Mouse (Mus musculus) embryonic facial prominence, embryonic 14.5 days (tissue): ENCODE results near the gene Arhgap10. TPM values are rescaled to one million over a fixed set of nuclear protein-coding genes. Genes with fewer than 3 reads are reported as not detected.

Experiments used
- ATAC-seq: fragments of 200-750 bp; cut with Nextera tagmentation; 2 replicates; pipeline ENCODE4 v1.8.0; 2017; ENCODE audit warnings: low read depth, moderate number of reproducible peaks, moderate TSS enrichment
- DNase-seq: peaks from one replicate; pipeline ENCODE4 v3.0.0-alpha.2; 2015; ENCODE audit warnings: low spot score
- H3K27ac ChIP-seq: fragments of 300-500 bp; sonication (generic); replicated peaks from 2 replicates; pipeline ENCODE4 v1.5.1; 2014; ENCODE audit warnings: low read depth, mild to moderate bottlenecking, low read length, moderate library complexity
- H3K27me3 ChIP-seq: fragments of 300-500 bp; sonication (generic); replicated peaks from 2 replicates; pipeline ENCODE4 v1.6.1; 2014; ENCODE audit warnings: low read length; ENCODE audit not compliant: control insufficient read depth, insufficient read depth
- H3K36me3 ChIP-seq: fragments of 300-500 bp; sonication (generic); 2 replicates; pipeline ENCODE4 v1.6.1; 2014; ENCODE audit warnings: low read length, mixed read lengths; ENCODE audit not compliant: control insufficient read depth, insufficient read depth
- H3K4me1 ChIP-seq: fragments of 300-500 bp; sonication (generic); 2 replicates; pipeline ENCODE4 v1.6.1; 2014; ENCODE audit warnings: antibody characterized with exemption, low read length; ENCODE audit not compliant: control insufficient read depth, insufficient read depth
- H3K4me2 ChIP-seq: fragments of 300-500 bp; sonication (generic); 2 replicates; pipeline ENCODE4 v1.6.1; 2014; ENCODE audit warnings: low read depth, mild to moderate bottlenecking, low read length, moderate library complexity, mixed read lengths
- H3K4me3 ChIP-seq: fragments of 300-500 bp; sonication (generic); 2 replicates; pipeline ENCODE4 v1.5.1; 2014; ENCODE audit warnings: low read depth, mild to moderate bottlenecking, low read length
- H3K9ac ChIP-seq: fragments of 300-500 bp; sonication (generic); 2 replicates; pipeline ENCODE4 v1.6.1; 2014; ENCODE audit warnings: low read depth, mild to moderate bottlenecking, low read length, moderate library complexity, mixed read lengths
- H3K9me3 ChIP-seq: fragments of 300-500 bp; sonication (generic); 2 replicates; pipeline ENCODE4 v1.6.1; 2016; ENCODE audit warnings: low read length; ENCODE audit not compliant: control insufficient read depth
- WGBS: fragments of 180-500 bp; shearing (Covaris S2); extraction: QIAGEN DNeasy Blood & Tissue Kit; methylation state at CpG from one replicate; pipeline ENCODE4 v1.1.7; 2014; 5-methylcytosine and 5-hydroxymethylcytosine counted together
- polyA plus RNA-seq: library from polyadenylated mRNA; unstranded; fragments of >200 nt; fragmentation: Nextera tagmentation; extraction: Ambion mirVana; gene quantifications from 2 replicates; pipeline ENCODE4 v1.2.1, GENCODE M21; 2014

Gene Arhgap10
- polyA plus RNA-seq, 1 experiment from 2014 or later = 25.9 TPM

GRCm38 (mm10) chr8:77484817-77485216, 32.9 kb downstream of the Arhgap10 start:
- ATAC-seq (no peak), DNase-seq (no peak)
- Histone ChIP-seq H3K36me3 (no peaks in the 10 kb centered on the region), H3K9me3 (no peaks in the 10 kb centered on the region), H3K27ac (no peak overlapping the region), H3K27me3 (no peaks in the 10 kb centered on the region), H3K4me2 (no peak overlapping the region), H3K4me1 (peaks cover 27% of the 10 kb centered on the region), H3K4me3 (no peak overlapping the region), H3K9ac (0 out of 2 replicates have a peak overlapping the region, but pooled peaks have one; percentile 11)
- 71% methylated on average over 5 of the region's 5 CpGs for WGBS

- ATAC-seq = no peak
- Histone ChIP-seq H3K4me1 (peaks cover 26% of the 10 kb centered on the region), H3K27me3 (no peaks in the 10 kb centered on the region), H3K9ac (no peak overlapping the region), H3K36me3 (no peaks in the 10 kb centered on the region), H3K4me2 (no peak overlapping the region), H3K4me3 (no peak overlapping the region), H3K27ac (no peak overlapping the region), H3K9me3 (no peaks in the 10 kb centered on the region)
- WGBS = 71% methylated on average over 7 of the region's 7 CpGs
- no peak for DNase-seq
Observed at GRCm38 (mm10) chr8:77484266-77484665, 33.5 kb downstream of the Arhgap10 start.

- Histone ChIP-seq H3K27me3 (no peaks in the 10 kb centered on the region), H3K4me1 (peaks cover 32% of the 10 kb centered on the region), H3K36me3 (no peaks in the 10 kb centered on the region), H3K4me3 (no peak overlapping the region), H3K9me3 (no peaks in the 10 kb centered on the region), H3K4me2 (no peak overlapping the region), H3K9ac (no peak overlapping the region), H3K27ac (no peak overlapping the region)
- DNase-seq (no peak), ATAC-seq (no peak)
- WGBS = 80% methylated on average over 4 of the region's 4 CpGs
Observed at GRCm38 (mm10) chr8:77483676-77484075, 34.1 kb downstream of the Arhgap10 start.

- H3K9me3 ChIP-seq = no peaks in the 10 kb centered on the region
- peaks cover 40% of the 10 kb centered on the region for H3K4me1 ChIP-seq
- 34% methylated on average over 6 of the region's 6 CpGs for WGBS
- no peaks in the 10 kb centered on the region for H3K27me3 ChIP-seq
- DNase-seq (peak; percentile 70), ATAC-seq (peak; percentile 51; the same call in 1 of the 2 replicates)
- no peak overlapping the region for H3K9ac ChIP-seq
- H3K36me3 ChIP-seq = no peaks in the 10 kb centered on the region
- H3K4me2 ChIP-seq = no peak overlapping the region
- H3K4me3 ChIP-seq = no peak overlapping the region
- H3K27ac ChIP-seq = 0 out of 2 replicates have a peak overlapping the region, but pooled peaks have one; percentile 23
Observed at GRCm38 (mm10) chr8:77481791-77482190, 36.0 kb downstream of the Arhgap10 start.

- Histone ChIP-seq H3K27me3 (no peaks in the 10 kb centered on the region), H3K9ac (no peak overlapping the region), H3K4me1 (peaks cover 37% of the 10 kb centered on the region), H3K9me3 (no peaks in the 10 kb centered on the region), H3K4me2 (no peak overlapping the region), H3K36me3 (no peaks in the 10 kb centered on the region), H3K27ac (no peak overlapping the region), H3K4me3 (no peak overlapping the region)
- 81% methylated on average over 9 of the region's 9 CpGs for WGBS
- DNase-seq = no peak
- no peak for ATAC-seq
Observed at GRCm38 (mm10) chr8:77479995-77480394, 37.8 kb downstream of the Arhgap10 start.

GRCm38 (mm10) chr8:77478913-77479273, 38.9 kb downstream of the Arhgap10 start:
- Histone ChIP-seq H3K27ac (no peak overlapping the region), H3K4me3 (no peak overlapping the region), H3K36me3 (no peaks in the 10 kb centered on the region), H3K9ac (no peak overlapping the region), H3K4me2 (no peak overlapping the region), H3K4me1 (peaks cover 36% of the 10 kb centered on the region), H3K9me3 (no peaks in the 10 kb centered on the region), H3K27me3 (no peaks in the 10 kb centered on the region)
- WGBS = 49% methylated on average over 2 of the region's 2 CpGs
- peak; percentile 86 for ATAC-seq
- peak; percentile 68 for DNase-seq

GRCm38 (mm10) chr8:77478155-77478912, 39.4 kb downstream of the Arhgap10 start:
- Histone ChIP-seq H3K4me2 (no peak overlapping the region), H3K9me3 (no peaks in the 10 kb centered on the region), H3K4me3 (no peak overlapping the region), H3K36me3 (no peaks in the 10 kb centered on the region), H3K4me1 (peaks cover 38% of the 10 kb centered on the region), H3K9ac (no peak overlapping the region), H3K27me3 (no peaks in the 10 kb centered on the region), H3K27ac (no peak overlapping the region)
- DNase-seq (no peak), ATAC-seq (no peak)
- 79% methylated on average over 12 of the region's 12 CpGs for WGBS

- Histone ChIP-seq H3K36me3 (no peaks in the 10 kb centered on the region), H3K27me3 (no peaks in the 10 kb centered on the region), H3K9me3 (no peaks in the 10 kb centered on the region), H3K4me3 (no peak overlapping the region), H3K4me2 (no peak overlapping the region), H3K4me1 (peaks cover 39% of the 10 kb centered on the region), H3K27ac (no peak overlapping the region), H3K9ac (no peak overlapping the region)
- ATAC-seq = no peak
- WGBS = 78% methylated on average over 12 of the region's 12 CpGs
- no peak for DNase-seq
Observed at GRCm38 (mm10) chr8:77477684-77478083, 40.1 kb downstream of the Arhgap10 start.

- ATAC-seq = no peak
- no peaks in the 10 kb centered on the region for H3K36me3 ChIP-seq
Observed at GRCm38 (mm10) chr8:77474614-77475013, 43.1 kb downstream of the Arhgap10 start.

More at GRCm38 (mm10) chr8:77474614-77475013, 43.1 kb downstream of the Arhgap10 start:
- Histone ChIP-seq H3K4me2 (no peak overlapping the region), H3K9ac (no peak overlapping the region), H3K4me3 (no peak overlapping the region), H3K27ac (no peak overlapping the region), H3K4me1 (peaks cover 28% of the 10 kb centered on the region), H3K27me3 (no peaks in the 10 kb centered on the region), H3K9me3 (no peaks in the 10 kb centered on the region)
- WGBS = 92% methylated on average over 5 of the region's 5 CpGs
- no peak for DNase-seq
